Mouse (Mus musculus) lung, embryonic 15.5 days (tissue): ENCODE data around the gene Hrasls. TPM values are rescaled to one million over a fixed set of nuclear protein-coding genes. Genes with fewer than 3 reads are reported as not detected.

Experiments used
- ATAC-seq: fragments of 200-750 bp; cut with Nextera tagmentation; 2 replicates; pipeline ENCODE4 v1.8.0; 2017; ENCODE audit warnings: moderate number of reproducible peaks, borderline replicate concordance; ENCODE audit not compliant: low FRiP score, low TSS enrichment; ENCODE audit errors: extremely low read depth
- H3K27ac ChIP-seq: fragments of 300-500 bp; sonication (generic); 2 replicates; pipeline ENCODE4 v1.5.1; 2015; ENCODE audit warnings: moderate library complexity, mild to moderate bottlenecking, inconsistent platforms
- H3K27me3 ChIP-seq: fragments of 300-500 bp; sonication (generic); 2 replicates; pipeline ENCODE4 v1.6.1; 2015; ENCODE audit warnings: inconsistent platforms
- H3K36me3 ChIP-seq: fragments of 300-500 bp; sonication (generic); 2 replicates; pipeline ENCODE4 v1.6.1; 2015; ENCODE audit warnings: inconsistent platforms
- H3K4me1 ChIP-seq: fragments of 300-500 bp; sonication (generic); 2 replicates; pipeline ENCODE4 v1.6.1; 2015; ENCODE audit warnings: inconsistent platforms
- H3K4me2 ChIP-seq: fragments of 300-500 bp; sonication (generic); 2 replicates; pipeline ENCODE4 v1.6.1; 2015; ENCODE audit warnings: inconsistent platforms, mild to moderate bottlenecking, moderate library complexity
- H3K4me3 ChIP-seq: fragments of 300-500 bp; sonication (generic); 2 replicates; pipeline ENCODE4 v1.5.1; 2015; ENCODE audit warnings: mild to moderate bottlenecking, inconsistent platforms
- H3K9ac ChIP-seq: fragments of 300-500 bp; sonication (generic); 2 replicates; pipeline ENCODE4 v1.6.1; 2015; ENCODE audit warnings: inconsistent platforms
- H3K9me3 ChIP-seq: fragments of 300-500 bp; sonication (generic); 2 replicates; pipeline ENCODE4 v1.6.1; 2016; ENCODE audit warnings: inconsistent platforms
- WGBS: fragments of 180-500 bp; shearing (Covaris S2); methylation state at CpG from one replicate; pipeline ENCODE4 v1.1.7; 2015; 5-methylcytosine and 5-hydroxymethylcytosine counted together
- polyA plus RNA-seq: library from polyadenylated mRNA; unstranded; fragments of >200 nt; fragmentation: Nextera tagmentation; extraction: Ambion mirVana; gene quantifications from 2 replicates; pipeline ENCODE4 v1.2.1, GENCODE M21; 2015

Gene Hrasls
- 0.29 and 0.31 TPM in 2 replicates for polyA plus RNA-seq

DNA sequence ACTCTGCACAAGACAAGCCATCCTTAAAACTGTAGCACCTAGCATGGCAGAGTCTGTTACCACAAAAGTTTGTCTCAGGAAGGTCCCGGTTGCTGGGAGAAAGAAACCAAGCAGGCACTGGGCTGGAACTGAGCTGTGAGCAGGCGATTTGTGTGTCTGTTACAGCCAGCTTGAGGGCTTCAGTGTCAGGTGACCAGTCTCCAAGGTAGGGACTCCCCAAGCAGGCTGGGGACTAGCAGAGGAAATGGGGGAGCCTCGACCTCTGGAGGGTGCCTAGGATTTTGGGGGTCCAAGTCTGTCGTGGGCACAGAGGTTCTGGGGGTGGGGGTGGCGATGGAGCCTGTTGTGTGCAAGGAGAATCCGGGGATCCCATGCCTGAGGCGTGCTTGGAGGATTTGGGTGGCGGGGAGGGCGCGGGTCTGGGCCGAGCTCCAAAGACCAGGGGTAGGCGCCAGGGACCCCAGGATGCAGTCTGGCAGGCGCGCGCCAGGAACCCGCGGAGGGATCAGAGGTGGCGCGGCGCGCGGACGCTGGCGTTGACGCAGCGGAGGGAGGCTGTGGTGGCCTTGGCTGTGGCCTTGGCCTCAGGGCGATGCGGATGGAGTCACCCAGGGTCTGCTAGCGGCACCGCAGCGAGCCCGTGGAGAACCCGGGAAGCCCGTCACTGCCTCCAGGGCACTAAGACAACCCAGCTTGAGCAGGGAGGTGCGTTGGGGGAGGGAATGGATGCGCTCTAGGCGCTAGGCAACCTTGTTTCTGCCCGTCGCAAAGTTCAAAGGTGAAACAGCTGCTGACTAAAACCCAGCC, at the start of gene Hrasls:
Gene Hrasls (plus strand): TSS at position 91 of the 807 bp plus-strand sequence.
- ATAC-seq = peak; percentile 77; the same call in 1 of the 2 replicates
- H3K9ac ChIP-seq = no peak within 1 kb of the TSS
- no peaks in the 10 kb centered on the region for H3K9me3 ChIP-seq
- H3K36me3 ChIP-seq = no peaks in the 10 kb centered on the region
- WGBS = 1% methylated on average over 38 of the region's 39 CpGs
- H3K4me3 ChIP-seq = peak within 1 kb of the TSS; percentile 32
- no peak within 1 kb of the TSS for H3K27ac ChIP-seq
- peaks cover 35% of the 10 kb centered on the region for H3K27me3 ChIP-seq
- H3K4me2 ChIP-seq = peak within 1 kb of the TSS; percentile 70
- H3K4me1 ChIP-seq = peaks cover 4% of the 10 kb centered on the region; the same call in 1 of the 2 replicates

DNA sequence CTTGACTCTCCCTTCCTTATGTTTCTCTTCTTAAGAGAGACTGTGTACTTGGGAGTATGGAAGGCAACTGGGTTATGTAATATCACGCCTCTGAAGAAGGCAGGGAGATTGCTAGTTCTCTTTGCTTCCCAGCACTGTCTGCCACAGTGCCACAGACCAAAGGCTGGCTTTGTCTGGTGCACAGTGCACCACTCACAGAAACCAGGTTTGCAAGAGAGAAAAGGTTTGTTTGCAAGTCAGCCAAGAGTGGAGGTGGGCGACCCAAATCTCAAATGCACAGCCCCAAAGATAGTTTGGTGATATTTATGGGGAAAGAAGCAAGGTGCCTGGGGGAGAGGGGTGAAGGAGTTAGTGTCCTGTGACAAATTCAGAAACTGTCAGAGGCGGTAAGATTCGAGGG, 47.2 kb upstream of the Hrasls start:
- 76% methylated on average over 4 of the region's 4 CpGs for WGBS
- no peak for ATAC-seq
- no peaks in the 10 kb centered on the region for H3K27me3 ChIP-seq

DNA sequence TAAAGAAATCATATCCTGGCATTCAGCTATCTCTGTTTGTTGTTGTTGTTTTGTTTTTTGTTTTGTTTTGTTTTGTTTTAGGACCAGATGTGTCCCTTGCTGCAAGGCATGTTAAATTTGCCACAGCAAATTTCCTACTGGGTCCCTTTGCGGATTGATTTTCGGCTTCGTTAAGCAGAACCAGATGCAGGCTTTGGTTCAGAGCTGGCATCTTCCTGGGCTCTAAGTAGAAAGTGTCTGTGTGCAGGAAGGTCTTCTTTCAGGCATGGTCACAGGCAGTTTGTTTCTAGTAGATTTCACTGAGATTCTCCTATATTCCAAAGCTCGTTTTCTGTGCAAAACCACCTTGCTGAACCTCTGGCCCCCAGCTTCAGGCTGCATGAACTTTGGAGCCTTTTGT, 42.4 kb upstream of the Hrasls start:
- Histone ChIP-seq H3K9ac (no peak overlapping the region), H3K4me2 (no peak overlapping the region), H3K27me3 (no peaks in the 10 kb centered on the region), H3K9me3 (no peaks in the 10 kb centered on the region), H3K4me1 (no peaks in the 10 kb centered on the region), H3K36me3 (no peaks in the 10 kb centered on the region), H3K4me3 (no peak overlapping the region), H3K27ac (no peak overlapping the region)
- WGBS = 86% methylated on average over 4 of the region's 4 CpGs
- ATAC-seq = no peak

More for the DNA sequence above, 47.2 kb upstream of the Hrasls start:
- Histone ChIP-seq H3K4me3 (no peak overlapping the region), H3K9me3 (no peaks in the 10 kb centered on the region), H3K9ac (no peak overlapping the region), H3K4me2 (no peak overlapping the region), H3K4me1 (no peaks in the 10 kb centered on the region), H3K27ac (no peak overlapping the region), H3K36me3 (no peaks in the 10 kb centered on the region)

GRCm38 (mm10) chr16:29171741-29172140, 37.8 kb upstream of the Hrasls start:
- Histone ChIP-seq H3K9me3 (no peaks in the 10 kb centered on the region), H3K4me3 (no peak overlapping the region), H3K36me3 (no peaks in the 10 kb centered on the region), H3K9ac (no peak overlapping the region), H3K4me1 (no peaks in the 10 kb centered on the region), H3K27me3 (no peaks in the 10 kb centered on the region), H3K27ac (no peak overlapping the region), H3K4me2 (no peak overlapping the region)
- 76% methylated on average over 5 of the region's 5 CpGs for WGBS
- no peak for ATAC-seq

GRCm38 (mm10) chr16:29173201-29173600, 36.3 kb upstream of the Hrasls start:
- H3K9ac ChIP-seq = no peak overlapping the region
- no peak for ATAC-seq
- 88% methylated on average over 2 of the region's 2 CpGs for WGBS

DNA sequence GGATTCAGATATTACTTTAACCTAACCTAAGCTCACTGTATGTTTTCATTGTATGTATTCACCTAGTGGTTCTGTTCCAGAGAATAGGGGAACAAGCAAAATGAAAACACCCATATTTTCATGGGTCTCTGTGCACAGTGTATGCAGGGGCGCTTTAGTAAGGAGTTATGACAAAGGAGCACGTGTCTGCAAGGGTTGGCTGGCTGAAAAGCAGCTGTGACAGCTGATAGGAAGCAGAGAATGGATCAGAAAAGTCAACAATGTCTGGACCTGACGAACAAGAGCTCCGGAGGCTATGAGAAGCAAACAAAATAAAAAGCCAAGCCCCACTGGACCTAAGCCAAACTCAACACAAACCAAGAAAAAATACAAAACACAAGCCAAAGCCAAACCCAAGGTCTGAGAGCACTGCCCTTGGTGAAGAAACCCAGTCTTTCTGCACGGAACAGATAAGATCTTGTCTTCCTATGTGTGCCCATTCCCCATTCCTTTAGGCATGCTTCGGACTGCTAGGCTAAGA, 34.6 kb upstream of the Hrasls start:
- Histone ChIP-seq H3K4me3 (no peak overlapping the region), H3K27me3 (no peaks in the 10 kb centered on the region), H3K9ac (no peak overlapping the region), H3K36me3 (no peaks in the 10 kb centered on the region), H3K4me1 (no peaks in the 10 kb centered on the region), H3K27ac (no peak overlapping the region), H3K4me2 (no peak overlapping the region), H3K9me3 (no peaks in the 10 kb centered on the region)
- no peak for ATAC-seq
- 40% methylated on average over 6 of the region's 6 CpGs for WGBS

More at GRCm38 (mm10) chr16:29173201-29173600, 36.3 kb upstream of the Hrasls start:
- Histone ChIP-seq H3K4me1 (no peaks in the 10 kb centered on the region), H3K9me3 (no peaks in the 10 kb centered on the region), H3K27me3 (no peaks in the 10 kb centered on the region), H3K36me3 (no peaks in the 10 kb centered on the region), H3K4me2 (no peak overlapping the region), H3K27ac (no peak overlapping the region), H3K4me3 (no peak overlapping the region)

- WGBS = 29% methylated on average over 5 of the region's 5 CpGs
- Histone ChIP-seq H3K27ac (no peak overlapping the region), H3K4me2 (no peak overlapping the region)
Measured at GRCm38 (mm10) chr16:29192911-29193310, 16.6 kb upstream of the Hrasls start.

GRCm38 (mm10) chr16:29193981-29194380, 15.5 kb upstream of the Hrasls start:
- no peaks in the 10 kb centered on the region for H3K9me3 ChIP-seq
- WGBS = 73% methylated on average over 4 of the region's 4 CpGs
- H3K4me3 ChIP-seq = no peak overlapping the region
- H3K27ac ChIP-seq = no peak overlapping the region
- peaks cover 4% of the 10 kb centered on the region; the same call in 1 of the 2 replicates for H3K4me1 ChIP-seq
- no peak overlapping the region for H3K9ac ChIP-seq
- H3K4me2 ChIP-seq = no peak overlapping the region
- no peak for ATAC-seq
- no peaks in the 10 kb centered on the region for H3K36me3 ChIP-seq
- H3K27me3 ChIP-seq = no peaks in the 10 kb centered on the region

More at GRCm38 (mm10) chr16:29192911-29193310, 16.6 kb upstream of the Hrasls start:
- H3K9me3 ChIP-seq = no peaks in the 10 kb centered on the region
- no peaks in the 10 kb centered on the region for H3K4me1 ChIP-seq
- H3K27me3 ChIP-seq = no peaks in the 10 kb centered on the region
- H3K4me3 ChIP-seq = no peak overlapping the region
- ATAC-seq = no peak
- H3K9ac ChIP-seq = no peak overlapping the region
- H3K36me3 ChIP-seq = no peaks in the 10 kb centered on the region

DNA sequence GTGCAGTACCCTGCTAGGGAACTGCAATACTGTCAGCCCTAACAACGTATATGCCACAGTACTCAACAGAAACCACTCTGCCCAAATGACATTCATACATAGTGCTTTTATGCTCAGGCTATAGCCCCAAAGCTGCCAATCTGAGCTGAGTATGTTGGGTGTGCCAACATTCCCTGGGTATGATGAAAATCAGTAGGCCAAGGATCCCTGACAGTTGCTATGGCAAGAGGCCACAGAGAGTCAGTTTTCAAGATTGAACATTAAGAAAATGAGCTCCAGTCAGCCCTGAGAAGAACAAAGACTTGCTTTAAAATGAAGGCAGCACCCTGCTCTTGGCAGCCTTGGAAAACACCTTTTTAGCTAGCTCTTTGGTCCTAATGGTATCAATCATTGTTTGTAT, 14.3 kb upstream of the Hrasls start:
- Histone ChIP-seq H3K4me3 (no peak overlapping the region), H3K4me1 (peaks cover 4% of the 10 kb centered on the region; the same call in 1 of the 2 replicates), H3K27ac (no peak overlapping the region), H3K4me2 (no peak overlapping the region), H3K27me3 (no peaks in the 10 kb centered on the region), H3K9me3 (no peaks in the 10 kb centered on the region), H3K9ac (no peak overlapping the region), H3K36me3 (no peaks in the 10 kb centered on the region)
- no peak for ATAC-seq
- WGBS = 82% methylated on average over 1 of the region's 1 CpGs

- no peaks in the 10 kb centered on the region for H3K27me3 ChIP-seq
- H3K4me1 ChIP-seq = peaks cover 4% of the 10 kb centered on the region; the same call in 1 of the 2 replicates
- ATAC-seq = peak; percentile 80; the same call in 1 of the 2 replicates
- no peak overlapping the region for H3K4me3 ChIP-seq
- 3% methylated on average over 5 of the region's 5 CpGs for WGBS
- H3K27ac ChIP-seq = no peak overlapping the region
- H3K9me3 ChIP-seq = no peaks in the 10 kb centered on the region
- no peak overlapping the region for H3K4me2 ChIP-seq
- no peaks in the 10 kb centered on the region for H3K36me3 ChIP-seq
- H3K9ac ChIP-seq = no peak overlapping the region
Measured at GRCm38 (mm10) chr16:29198461-29198860, 11.0 kb upstream of the Hrasls start.

DNA sequence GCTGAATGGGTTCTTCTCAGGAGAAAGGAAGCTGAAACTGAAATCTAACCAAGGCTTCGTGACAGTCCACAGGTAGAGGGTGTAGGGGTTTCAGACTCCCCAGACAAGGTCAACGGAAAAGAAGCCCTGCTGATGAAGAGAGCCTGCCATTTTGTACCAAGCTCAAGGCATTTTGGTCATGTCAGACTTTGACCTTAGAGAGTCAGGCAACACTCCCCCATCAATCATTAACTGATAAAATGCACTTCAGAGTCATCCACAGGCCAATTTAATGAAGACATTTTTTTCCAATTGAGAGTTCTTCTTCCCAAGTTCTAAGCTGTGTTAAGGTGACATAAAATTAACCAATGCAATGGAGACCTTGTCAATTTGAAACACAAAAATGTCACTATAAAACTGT, 8.3 kb upstream of the Hrasls start:
- Histone ChIP-seq H3K27me3 (no peaks in the 10 kb centered on the region), H3K4me1 (peaks cover 4% of the 10 kb centered on the region; the same call in 1 of the 2 replicates), H3K9ac (no peak overlapping the region), H3K9me3 (no peaks in the 10 kb centered on the region), H3K27ac (no peak overlapping the region), H3K4me3 (no peak overlapping the region), H3K4me2 (no peak overlapping the region), H3K36me3 (no peaks in the 10 kb centered on the region)
- ATAC-seq = no peak
- WGBS = 71% methylated on average over 2 of the region's 2 CpGs

DNA sequence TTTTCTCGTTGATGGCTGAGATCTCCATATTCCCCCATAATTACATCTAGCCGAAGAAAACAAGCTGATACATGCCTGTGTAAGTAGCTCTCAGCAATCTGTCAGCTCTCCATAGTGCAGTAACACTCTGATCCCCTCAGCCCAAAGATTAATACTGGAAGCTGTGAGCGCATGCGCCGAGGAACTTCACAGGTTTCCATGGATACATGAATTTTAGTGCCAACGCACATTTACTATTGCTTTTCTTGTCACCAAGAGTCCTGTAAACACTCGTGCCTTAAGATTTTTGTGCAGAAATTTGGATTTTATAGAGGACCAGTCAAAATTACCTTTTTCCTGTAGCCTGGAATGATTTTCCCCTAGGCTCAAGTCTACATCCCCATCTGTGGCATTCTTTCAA, 4.6 kb upstream of the Hrasls start:
- H3K4me1 ChIP-seq = peaks cover 2% of the 10 kb centered on the region; the same call in 1 of the 2 replicates
- H3K4me2 ChIP-seq = no peak overlapping the region
- ATAC-seq = no peak
- no peaks in the 10 kb centered on the region for H3K36me3 ChIP-seq
- 66% methylated on average over 7 of the region's 7 CpGs for WGBS
- no peaks in the 10 kb centered on the region for H3K9me3 ChIP-seq
- H3K4me3 ChIP-seq = no peak overlapping the region
- peaks cover 17% of the 10 kb centered on the region for H3K27me3 ChIP-seq
- no peak overlapping the region for H3K9ac ChIP-seq
- H3K27ac ChIP-seq = no peak overlapping the region
